Mouse (Mus musculus): Measurements from ENCODE around the gene 4930518I15Rik. TPM values are rescaled to one million over a fixed set of nuclear protein-coding genes. Genes with fewer than 3 reads are reported as not detected.

Gene 4930518I15Rik
- polyA plus RNA-seq (2017; shearing (Covaris generic)): 7.4 TPM

DNA sequence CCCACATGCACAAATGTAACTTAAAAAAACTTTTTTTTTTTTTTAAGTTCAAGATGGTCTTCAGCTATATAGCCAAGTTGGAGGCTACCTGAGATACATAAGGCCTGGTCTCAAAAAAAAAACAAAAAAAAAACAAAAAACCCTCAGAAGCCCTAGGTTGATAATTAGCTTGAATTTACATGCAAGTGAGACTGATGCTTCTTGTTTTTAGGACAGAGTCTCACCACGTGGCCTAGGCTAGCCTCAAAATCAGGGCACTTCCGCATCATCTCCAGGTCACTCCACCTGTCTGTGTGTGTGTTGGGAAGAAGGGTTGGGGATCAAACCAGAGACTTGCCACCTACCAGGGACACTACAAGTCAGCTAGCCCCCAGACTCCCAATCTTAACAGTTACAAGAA lies at the start of gene 4930518I15Rik:
TSS of gene 4930518I15Rik (minus strand) at position 112 of the 400 bp plus-strand sequence.

DNA sequence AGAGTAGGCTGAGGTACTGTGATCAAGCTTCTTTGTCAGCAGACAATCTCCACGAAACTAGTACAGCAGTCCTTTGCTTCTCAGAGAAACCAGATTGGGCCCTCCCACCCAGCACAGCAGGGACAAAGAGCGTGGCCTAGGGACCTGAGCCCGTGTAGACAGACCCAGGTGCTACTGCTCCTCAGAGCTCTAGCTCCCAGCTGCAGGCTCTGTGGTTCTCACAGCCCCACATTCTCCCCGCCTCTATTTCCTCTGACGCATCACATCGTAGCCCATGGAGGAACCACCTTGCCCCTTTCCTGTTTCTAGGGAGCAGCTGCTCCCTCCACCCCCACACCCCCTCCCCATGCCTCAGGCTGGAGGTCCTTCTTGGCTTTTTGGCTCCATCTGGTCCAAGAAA lies 29.3 kb upstream of the 4930518I15Rik start, which contains the start of gene Sla2:
TSS of gene Sla2 (minus strand) at position 176 of the 400 bp plus-strand sequence.

GRCm38 (mm10) chr2:156862772-156863486 lies 5.2 kb upstream of the 4930518I15Rik start, which contains the start of gene Rab5if:
TSS of gene Rab5if (plus strand) at chr2:156863128.

GRCm38 (mm10) chr2:156839319-156840191 lies 18.2 kb downstream of the 4930518I15Rik start, which contains the start of gene Tgif2:
TSS of gene Tgif2 (plus strand) at chr2:156840007.

Other genes starting within 250 kb of the 4930518I15Rik start
- gene Dlgap4, start 244.2 kb downstream of the 4930518I15Rik start, polyA plus RNA-seq (2017; shearing (Covaris generic)): 118 TPM
- 0.29 TPM for gene Myl9, start 82.5 kb downstream of the 4930518I15Rik start, polyA plus RNA-seq (2017; shearing (Covaris generic))
- gene Tgif2, start 17.9 kb downstream of the 4930518I15Rik start, polyA plus RNA-seq (2017; shearing (Covaris generic)): 20.8 TPM
- gene Rab5if, start 5.2 kb upstream of the 4930518I15Rik start, polyA plus RNA-seq (2017; shearing (Covaris generic)): 8.2 TPM
- 89.9 TPM for gene Sla2, start 29.2 kb upstream of the 4930518I15Rik start, polyA plus RNA-seq (2017; shearing (Covaris generic))
- gene Ndrg3, start 134.1 kb upstream of the 4930518I15Rik start, polyA plus RNA-seq (2017; shearing (Covaris generic)): 187 TPM
- 16.9 TPM for gene Dsn1, start 149.2 kb upstream of the 4930518I15Rik start, polyA plus RNA-seq (2017; shearing (Covaris generic))
- gene Soga1, start 221.3 kb upstream of the 4930518I15Rik start, polyA plus RNA-seq (2017; shearing (Covaris generic)): not detected
- not detected for gene Tldc2, start 229.1 kb upstream of the 4930518I15Rik start, polyA plus RNA-seq (2017; shearing (Covaris generic))